Mouse (Mus musculus): ENCODE results near the gene Rps12.
A peak's percentile ranks its signal among the peaks of the same experiment; 100 is the strongest.

The Rps12 gene

DNA sequence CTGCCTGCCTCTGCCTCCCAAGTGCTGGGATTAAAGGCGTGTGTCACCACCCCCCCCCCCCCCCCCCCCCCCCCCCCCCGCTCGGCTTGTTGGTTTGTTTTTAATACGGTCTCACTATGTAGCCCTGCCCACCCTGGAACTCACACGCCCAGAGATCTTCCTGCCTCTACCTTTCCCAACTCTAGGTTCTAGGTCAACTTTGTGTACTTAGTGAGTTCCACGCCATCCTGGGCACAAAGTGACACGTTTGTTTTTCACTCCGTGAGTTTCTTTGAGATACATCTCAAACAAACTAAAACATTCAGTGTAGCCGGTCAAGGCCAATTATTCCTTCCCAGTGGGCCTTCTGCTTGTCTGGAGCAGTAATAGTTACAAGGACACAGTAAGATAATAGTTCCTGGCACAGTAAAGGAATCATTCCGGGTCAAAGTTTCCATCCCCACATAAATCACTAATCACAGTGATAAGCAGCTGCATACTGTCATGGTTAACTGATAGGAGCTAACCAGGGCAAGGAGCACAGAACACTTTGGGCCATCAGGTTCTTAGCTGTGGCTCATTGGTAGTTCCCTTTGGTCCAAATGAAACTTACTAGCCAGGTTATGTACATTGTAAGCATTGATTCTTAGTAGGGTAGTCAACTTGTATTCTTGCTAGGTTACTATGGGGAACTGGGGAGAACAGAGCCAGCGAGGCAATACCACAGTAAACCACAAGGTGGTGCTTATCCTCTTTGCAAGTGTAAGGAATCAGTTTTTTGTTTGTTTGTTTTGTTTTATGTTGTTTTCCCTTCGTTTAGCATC lies 24.8 kb upstream of the Rps12 start:
- peak; percentile 99 for TF ChIP-seq CTCF (conservative IDR thresholded peaks at IDR 0.05; ENCODE audit: low read length)
- TF ChIP-seq NANOG (IDR thresholded peaks at IDR 0.05; ENCODE audit: borderline replicate concordance, low read length) = no peak
- no peak for TF ChIP-seq POU5F1 (IDR thresholded peaks at IDR 0.05; ENCODE audit: borderline replicate concordance, low read length)
- Histone ChIP-seq H3K36me3 (ENCODE audit: insufficient read depth, low read length) (0 out of 2 replicates have a peak, but pooled peaks cover 2% of the 10 kb centered on the region), H3K4me3 (replicated peaks; ENCODE audit: low read length) (peak overlapping the region; percentile 67; the same call in 1 of the 2 replicates), H3K9me3 (ENCODE audit: low read length) (no peaks in the 10 kb centered on the region), H3K4me1 (replicated peaks; ENCODE audit: low read depth, low read length) (peaks cover 62% of the 10 kb centered on the region), H3K27me3 (ENCODE audit: insufficient read depth, low read length) (no peaks in the 10 kb centered on the region)

GRCm38 (mm10) chr10:23806201-23806600 lies 19.1 kb upstream of the Rps12 start:
- TF ChIP-seq CTCF (conservative IDR thresholded peaks at IDR 0.05; ENCODE audit: low read length) = no peak
- TF ChIP-seq POU5F1 (IDR thresholded peaks at IDR 0.05; ENCODE audit: borderline replicate concordance, low read length) = no peak
- peak; percentile 92 for TF ChIP-seq NANOG (IDR thresholded peaks at IDR 0.05; ENCODE audit: borderline replicate concordance, low read length)
- H3K4me3 ChIP-seq (replicated peaks; ENCODE audit: low read length) = 0 out of 2 replicates have a peak overlapping the region, but pooled peaks have one; percentile 3

DNA sequence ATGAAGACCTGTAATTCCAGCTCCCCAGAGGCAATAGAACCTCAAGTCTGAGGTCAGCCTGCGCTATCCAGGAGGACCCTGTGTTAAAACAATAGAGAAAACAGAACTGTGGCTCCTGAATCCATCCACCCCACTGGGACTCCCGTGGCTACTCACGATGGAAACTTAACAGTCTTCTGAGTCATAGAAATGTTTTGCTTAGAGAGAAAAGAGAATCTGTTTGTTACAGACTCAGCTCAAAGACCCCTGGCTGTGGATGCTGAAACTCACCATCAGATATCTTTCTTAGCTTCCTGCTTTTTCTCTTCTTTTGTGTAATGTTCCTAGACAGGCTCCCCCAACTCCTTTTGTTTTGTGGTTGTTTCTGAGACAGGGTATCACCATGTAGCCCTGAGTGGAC lies 17.6 kb upstream of the Rps12 start:
- peak; percentile 83 for TF ChIP-seq NANOG (IDR thresholded peaks at IDR 0.05; ENCODE audit: borderline replicate concordance, low read length)
- TF ChIP-seq CTCF (conservative IDR thresholded peaks at IDR 0.05; ENCODE audit: low read length) = no peak
- TF ChIP-seq POU5F1 (IDR thresholded peaks at IDR 0.05; ENCODE audit: borderline replicate concordance, low read length) = no peak
- peaks cover 3% of the 10 kb centered on the region; the same call in 1 of the 2 replicates for H3K9me3 ChIP-seq (ENCODE audit: low read length)
- H3K4me1 ChIP-seq (replicated peaks; ENCODE audit: low read depth, low read length) = peaks cover 72% of the 10 kb centered on the region
- 0 out of 2 replicates have a peak, but pooled peaks cover 3% of the 10 kb centered on the region for H3K27me3 ChIP-seq (ENCODE audit: insufficient read depth, low read length)
- H3K36me3 ChIP-seq (ENCODE audit: insufficient read depth, low read length) = peaks cover 9% of the 10 kb centered on the region; the same call in 1 of the 2 replicates
- no peak overlapping the region for H3K4me3 ChIP-seq (replicated peaks; ENCODE audit: low read length)

More at GRCm38 (mm10) chr10:23806201-23806600, 19.1 kb upstream of the Rps12 start:
- H3K9me3 ChIP-seq (ENCODE audit: low read length) = peaks cover 3% of the 10 kb centered on the region; the same call in 1 of the 2 replicates
- peaks cover 72% of the 10 kb centered on the region for H3K4me1 ChIP-seq (replicated peaks; ENCODE audit: low read depth, low read length)
- H3K27me3 ChIP-seq (ENCODE audit: insufficient read depth, low read length) = no peaks in the 10 kb centered on the region
- peaks cover 9% of the 10 kb centered on the region; the same call in 1 of the 2 replicates for H3K36me3 ChIP-seq (ENCODE audit: insufficient read depth, low read length)

- Histone ChIP-seq H3K36me3 (ENCODE audit: insufficient read depth, low read length) (peaks cover 7% of the 10 kb centered on the region; the same call in 1 of the 2 replicates), H3K27me3 (ENCODE audit: insufficient read depth, low read length) (0 out of 2 replicates have a peak, but pooled peaks cover 3% of the 10 kb centered on the region), H3K9me3 (ENCODE audit: low read length) (peaks cover 3% of the 10 kb centered on the region; the same call in 1 of the 2 replicates), H3K4me3 (replicated peaks; ENCODE audit: low read length) (no peak overlapping the region), H3K4me1 (replicated peaks; ENCODE audit: low read depth, low read length) (peaks cover 77% of the 10 kb centered on the region)
- no peak for TF ChIP-seq POU5F1 (IDR thresholded peaks at IDR 0.05; ENCODE audit: borderline replicate concordance, low read length)
- TF ChIP-seq NANOG (IDR thresholded peaks at IDR 0.05; ENCODE audit: borderline replicate concordance, low read length) = no peak
- no peak for TF ChIP-seq CTCF (conservative IDR thresholded peaks at IDR 0.05; ENCODE audit: low read length)
Observed at GRCm38 (mm10) chr10:23802911-23803310, 15.8 kb upstream of the Rps12 start.

DNA sequence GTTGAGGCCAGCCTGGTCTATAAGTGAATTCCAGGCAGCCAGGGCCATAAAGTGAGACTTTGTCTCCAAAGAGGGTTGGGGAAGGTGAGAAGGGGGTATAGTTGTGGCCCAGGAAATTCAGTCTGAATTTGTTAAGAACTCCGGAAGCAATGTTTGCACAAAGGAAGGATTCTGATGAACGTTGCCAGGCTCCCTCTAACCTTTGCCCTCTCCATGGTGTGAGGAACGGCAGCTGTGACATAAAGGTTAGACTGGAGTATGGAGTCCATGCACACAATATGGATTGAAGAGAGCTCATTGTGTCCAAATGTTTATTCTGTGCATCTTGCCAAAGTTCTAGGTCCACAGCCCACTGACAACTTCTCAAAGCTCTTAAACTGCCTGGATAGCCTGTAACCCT lies 12.9 kb upstream of the Rps12 start:
- Histone ChIP-seq H3K4me1 (replicated peaks; ENCODE audit: low read depth, low read length) (peaks cover 62% of the 10 kb centered on the region), H3K9me3 (ENCODE audit: low read length) (peaks cover under 1% of the 10 kb centered on the region; the same call in 1 of the 2 replicates), H3K4me3 (replicated peaks; ENCODE audit: low read length) (no peak overlapping the region), H3K27me3 (ENCODE audit: insufficient read depth, low read length) (0 out of 2 replicates have a peak, but pooled peaks cover 3% of the 10 kb centered on the region), H3K36me3 (ENCODE audit: insufficient read depth, low read length) (peaks cover 7% of the 10 kb centered on the region; the same call in 1 of the 2 replicates)
- TF ChIP-seq POU5F1 (IDR thresholded peaks at IDR 0.05; ENCODE audit: borderline replicate concordance, low read length) = no peak
- no peak for TF ChIP-seq CTCF (conservative IDR thresholded peaks at IDR 0.05; ENCODE audit: low read length)
- no peak for TF ChIP-seq NANOG (IDR thresholded peaks at IDR 0.05; ENCODE audit: borderline replicate concordance, low read length)

GRCm38 (mm10) chr10:23798142-23798541 lies 11.1 kb upstream of the Rps12 start:
- Histone ChIP-seq H3K4me1 (replicated peaks; ENCODE audit: low read depth, low read length) (peaks cover 49% of the 10 kb centered on the region), H3K9me3 (ENCODE audit: low read length) (no peaks in the 10 kb centered on the region), H3K4me3 (replicated peaks; ENCODE audit: low read length) (no peak overlapping the region), H3K27me3 (ENCODE audit: insufficient read depth, low read length) (0 out of 2 replicates have a peak, but pooled peaks cover 3% of the 10 kb centered on the region), H3K36me3 (ENCODE audit: insufficient read depth, low read length) (peaks cover 7% of the 10 kb centered on the region; the same call in 1 of the 2 replicates)
- no peak for TF ChIP-seq POU5F1 (IDR thresholded peaks at IDR 0.05; ENCODE audit: borderline replicate concordance, low read length)
- no peak for TF ChIP-seq NANOG (IDR thresholded peaks at IDR 0.05; ENCODE audit: borderline replicate concordance, low read length)
- TF ChIP-seq CTCF (conservative IDR thresholded peaks at IDR 0.05; ENCODE audit: low read length) = no peak

DNA sequence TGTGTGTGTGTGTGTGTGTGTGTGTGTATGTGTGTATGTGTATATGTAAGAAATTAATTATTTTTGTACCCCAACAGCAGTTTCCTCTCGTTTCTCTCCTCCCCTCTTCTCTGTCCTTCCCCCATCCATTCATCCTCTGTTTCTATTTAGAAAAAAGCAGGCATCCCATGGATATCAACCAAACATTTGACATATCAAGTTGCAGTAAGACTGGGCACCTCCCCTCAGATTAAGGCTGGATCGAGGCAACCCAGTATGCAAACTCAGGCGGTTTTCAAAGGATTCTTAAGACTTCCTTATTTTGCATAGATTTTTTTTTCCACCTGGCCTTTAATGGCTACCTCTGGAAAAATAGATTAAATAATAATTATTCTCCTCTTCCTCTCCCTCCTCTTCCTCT lies 10.5 kb upstream of the Rps12 start:
- TF ChIP-seq NANOG (IDR thresholded peaks at IDR 0.05; ENCODE audit: borderline replicate concordance, low read length) (no peak), POU5F1 (IDR thresholded peaks at IDR 0.05; ENCODE audit: borderline replicate concordance, low read length) (no peak), CTCF (conservative IDR thresholded peaks at IDR 0.05; ENCODE audit: low read length) (no peak)
- H3K4me3 ChIP-seq (replicated peaks; ENCODE audit: low read length) = no peak overlapping the region
- no peaks in the 10 kb centered on the region for H3K9me3 ChIP-seq (ENCODE audit: low read length)
- peaks cover 7% of the 10 kb centered on the region; the same call in 1 of the 2 replicates for H3K36me3 ChIP-seq (ENCODE audit: insufficient read depth, low read length)
- H3K4me1 ChIP-seq (replicated peaks; ENCODE audit: low read depth, low read length) = peaks cover 49% of the 10 kb centered on the region
- H3K27me3 ChIP-seq (ENCODE audit: insufficient read depth, low read length) = 0 out of 2 replicates have a peak, but pooled peaks cover 3% of the 10 kb centered on the region
